Mouse (Mus musculus) intestine, postnatal 0 days (tissue): ENCODE measurements around the gene Sptbn4. TPM values are rescaled to one million over a fixed set of nuclear protein-coding genes. Genes with fewer than 3 reads are reported as not detected.

Experiments
- ATAC-seq: fragments of 200-750 bp; cut with Nextera tagmentation; 2 replicates; pipeline ENCODE4 v1.8.0; 2017; ENCODE audit warnings: mild to moderate bottlenecking, moderate TSS enrichment, moderate library complexity
- H3K27ac ChIP-seq: fragments of 300-500 bp; sonication (generic); 2 replicates; pipeline ENCODE4 v1.5.1; 2014; ENCODE audit warnings: mild to moderate bottlenecking, low read depth, low read length, moderate library complexity
- H3K27me3 ChIP-seq: fragments of 300-500 bp; sonication (generic); replicated peaks from 2 replicates; pipeline ENCODE4 v1.6.1; 2014; ENCODE audit warnings: low read length, mixed read lengths; ENCODE audit not compliant: control insufficient read depth, insufficient read depth
- H3K36me3 ChIP-seq: fragments of 300-500 bp; sonication (generic); 2 replicates; pipeline ENCODE4 v1.6.1; 2014; ENCODE audit warnings: mild to moderate bottlenecking, moderate library complexity; ENCODE audit not compliant: control insufficient read depth, insufficient read depth
- H3K4me1 ChIP-seq: fragments of 300-500 bp; sonication (generic); replicated peaks from 2 replicates; pipeline ENCODE4 v1.6.1; 2014; ENCODE audit warnings: antibody characterized with exemption, low read length, mixed read lengths; ENCODE audit not compliant: control insufficient read depth, insufficient read depth
- H3K4me2 ChIP-seq: fragments of 300-500 bp; sonication (generic); replicated peaks from 2 replicates; pipeline ENCODE4 v1.6.1; 2014; ENCODE audit warnings: low read depth, mild to moderate bottlenecking, moderate library complexity
- H3K4me3 ChIP-seq: fragments of 300-500 bp; sonication (generic); 2 replicates; pipeline ENCODE4 v1.5.1; 2014; ENCODE audit warnings: low read depth, low read length
- H3K9ac ChIP-seq: fragments of 300-500 bp; sonication (generic); 2 replicates; pipeline ENCODE4 v1.6.1; 2014; ENCODE audit warnings: mild to moderate bottlenecking, low read depth, low read length
- H3K9me3 ChIP-seq: fragments of 300-500 bp; sonication (generic); 2 replicates; pipeline ENCODE4 v1.6.1; 2016; ENCODE audit warnings: mixed run types; ENCODE audit not compliant: control insufficient read depth
- CTCF ChIP-seq: sonication (generic); IDR thresholded peaks from 2 replicates; pipeline ENCODE4 v1.5.1; 2016; ENCODE audit warnings: low read depth, mild to moderate bottlenecking, control low read depth, antibody characterized with exemption, moderate library complexity
- WGBS: fragments of 180-500 bp; shearing (Covaris S2); extraction: QIAGEN DNeasy Blood & Tissue Kit; methylation state at CpG from one replicate; pipeline ENCODE4 v1.1.7; 2014; 5-methylcytosine and 5-hydroxymethylcytosine counted together
- polyA plus RNA-seq: library from polyadenylated mRNA; unstranded; fragments of >200 nt; fragmentation: Nextera tagmentation; extraction: Ambion mirVana; gene quantifications from 2 replicates; pipeline ENCODE4 v1.2.1, GENCODE M21; 2015

Sptbn4 gene
- polyA plus RNA-seq, 1 experiment from 2014 or later, result 0.17 TPM

DNA sequence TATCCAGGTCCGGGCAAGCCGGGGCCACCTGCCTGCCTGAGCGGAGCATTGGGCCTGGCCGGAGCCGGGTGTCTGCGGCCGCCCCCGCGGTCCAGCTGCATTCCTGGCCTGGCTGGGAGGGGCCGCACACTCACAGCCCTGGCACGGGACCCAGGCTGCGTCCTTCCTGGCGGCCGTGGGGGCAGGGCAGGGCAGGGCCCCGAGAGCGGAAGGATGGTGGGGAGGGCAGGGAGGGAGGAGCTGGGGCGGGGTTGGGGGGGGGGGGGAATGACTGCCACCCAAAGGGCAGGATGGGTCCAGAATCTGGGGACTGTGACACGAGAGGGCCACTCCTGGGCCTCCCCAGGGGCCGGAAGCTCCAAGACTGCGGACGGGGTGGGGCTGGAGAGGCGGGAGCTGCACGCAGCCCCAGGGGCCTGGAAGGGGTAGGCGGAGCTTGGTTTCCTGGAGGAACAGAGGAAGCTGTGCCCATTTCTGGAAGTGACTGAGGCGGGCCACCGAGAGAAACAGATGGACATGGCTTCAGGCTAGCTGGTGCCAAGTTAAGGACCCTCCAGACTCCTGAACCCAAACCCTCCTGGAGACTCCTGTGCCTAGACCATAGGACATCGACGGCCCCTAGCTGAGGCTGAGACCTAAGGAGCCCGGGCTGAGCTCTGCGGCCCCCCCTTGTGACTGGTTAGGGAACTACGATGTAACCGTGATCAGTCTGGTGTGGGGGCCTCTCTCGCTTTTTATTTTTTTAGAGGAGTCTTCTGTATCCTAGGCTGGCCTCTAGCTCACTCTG, 43.2 kb upstream of the Sptbn4 start:
- Histone ChIP-seq H3K4me3 (peak overlapping the region; percentile 33), H3K27me3 (no peaks in the 10 kb centered on the region), H3K4me1 (0 out of 2 replicates have a peak, but pooled peaks cover 4% of the 10 kb centered on the region), H3K9ac (peak overlapping the region; percentile 47), H3K9me3 (no peaks in the 10 kb centered on the region), H3K36me3 (peaks cover 12% of the 10 kb centered on the region), H3K27ac (peak overlapping the region; percentile 93), H3K4me2 (peak overlapping the region; percentile 67)
- peak; percentile 83 for ATAC-seq
- WGBS, result under 1% methylated on average over 32 of the region's 33 CpGs
- peak; percentile 81 for TF ChIP-seq CTCF

DNA sequence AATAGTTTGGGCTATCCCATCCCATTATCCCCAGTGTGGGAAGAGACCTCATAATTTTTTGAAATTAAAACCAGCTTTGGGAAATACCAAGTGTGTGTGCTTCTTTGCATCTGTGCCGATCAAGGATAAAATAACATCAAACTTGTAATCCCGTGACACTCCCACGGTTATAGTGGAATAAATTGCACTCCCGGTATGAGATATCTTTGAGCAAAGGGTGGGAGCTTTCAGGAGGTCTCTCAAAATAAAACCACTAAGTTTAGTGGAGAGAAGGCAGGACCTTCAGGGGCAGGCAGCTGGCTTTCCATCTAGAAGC, 42.7 kb upstream of the Sptbn4 start:
- H3K36me3 ChIP-seq, result peaks cover 12% of the 10 kb centered on the region
- no peak for ATAC-seq
- H3K4me3 ChIP-seq, result peak overlapping the region; percentile 33
- H3K9ac ChIP-seq, result peak overlapping the region; percentile 47
- no peak for TF ChIP-seq CTCF
- H3K27me3 ChIP-seq, result no peaks in the 10 kb centered on the region
- peak overlapping the region; percentile 67 for H3K4me2 ChIP-seq
- H3K9me3 ChIP-seq, result no peaks in the 10 kb centered on the region
- WGBS, result 18% methylated on average over 4 of the region's 4 CpGs
- H3K4me1 ChIP-seq, result 0 out of 2 replicates have a peak, but pooled peaks cover 4% of the 10 kb centered on the region
- peak overlapping the region; percentile 93 for H3K27ac ChIP-seq

DNA sequence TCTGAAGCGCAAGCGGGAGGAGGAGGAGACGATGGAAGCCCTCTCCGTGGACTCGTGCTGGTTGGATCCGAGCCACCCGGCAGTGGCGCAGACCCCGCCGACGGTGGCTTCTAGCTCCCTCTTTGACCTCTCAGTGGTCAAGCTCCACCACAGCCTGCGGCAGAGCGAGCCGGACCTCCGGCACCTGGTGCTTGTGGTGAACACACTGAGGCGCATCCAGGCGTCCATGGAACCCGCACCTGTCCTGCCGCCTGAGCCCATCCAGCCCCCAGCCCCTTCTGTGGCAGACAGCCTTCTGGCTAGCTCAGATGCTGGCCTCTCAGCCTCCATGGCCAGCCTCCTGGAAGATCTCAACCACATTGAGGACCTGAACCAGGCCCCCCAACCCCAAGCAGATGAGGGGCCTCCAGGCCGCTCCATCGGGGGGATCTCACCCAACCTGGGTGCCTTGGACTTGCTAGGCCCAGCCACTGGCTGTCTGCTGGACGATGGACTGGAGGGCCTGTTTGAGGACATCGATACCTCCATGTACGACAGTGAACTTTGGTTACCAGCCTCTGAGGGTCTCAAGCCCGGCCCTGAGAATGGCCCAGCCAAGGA, 41.9 kb upstream of the Sptbn4 start:
- H3K9ac ChIP-seq, result no peak overlapping the region
- WGBS, result 89% methylated on average over 25 of the region's 25 CpGs

DNA sequence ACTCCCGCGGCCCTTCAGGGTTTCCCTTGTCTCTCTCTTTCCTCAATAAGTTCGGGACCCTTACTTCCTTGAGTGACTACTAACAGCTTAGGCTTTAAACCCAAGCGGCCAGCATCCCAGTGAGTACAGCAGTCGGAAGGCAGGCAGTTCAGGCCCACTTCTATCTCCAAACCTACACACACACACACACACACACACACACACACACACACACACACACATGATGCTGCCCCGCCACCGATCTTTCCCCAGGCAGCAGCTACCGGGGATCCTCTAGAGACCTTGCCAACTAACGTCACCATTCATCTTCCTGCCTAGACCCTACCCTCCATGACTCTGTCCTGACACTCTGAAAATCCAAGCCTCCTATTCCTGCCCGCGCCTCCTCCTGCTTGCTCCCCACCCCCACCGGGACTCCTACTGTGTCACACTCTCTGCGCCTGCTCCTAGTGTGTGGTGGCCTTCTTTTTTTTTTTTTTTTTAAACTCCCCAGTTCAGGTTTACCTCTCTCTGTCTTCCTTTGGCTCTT, 40.3 kb upstream of the Sptbn4 start:
- Histone ChIP-seq H3K4me3 (peak overlapping the region; percentile 88), H3K9ac (peak overlapping the region; percentile 91), H3K27me3 (no peaks in the 10 kb centered on the region), H3K36me3 (peaks cover 12% of the 10 kb centered on the region), H3K4me2 (peak overlapping the region; percentile 83), H3K27ac (peak overlapping the region; percentile 98), H3K4me1 (0 out of 2 replicates have a peak, but pooled peaks cover 4% of the 10 kb centered on the region), H3K9me3 (no peaks in the 10 kb centered on the region)
- TF ChIP-seq CTCF, result no peak
- WGBS, result under 1% methylated on average over 13 of the region's 13 CpGs
- ATAC-seq, result no peak

More for the DNA sequence above, 41.9 kb upstream of the Sptbn4 start:
- no peak overlapping the region for H3K4me3 ChIP-seq
- no peak for ATAC-seq
- H3K4me1 ChIP-seq, result 0 out of 2 replicates have a peak, but pooled peaks cover 4% of the 10 kb centered on the region
- no peaks in the 10 kb centered on the region for H3K9me3 ChIP-seq
- peak overlapping the region; percentile 93; the same call in 1 of the 2 replicates for H3K27ac ChIP-seq
- peaks cover 12% of the 10 kb centered on the region for H3K36me3 ChIP-seq
- H3K27me3 ChIP-seq, result no peaks in the 10 kb centered on the region
- no peak for TF ChIP-seq CTCF
- H3K4me2 ChIP-seq, result no peak overlapping the region

DNA sequence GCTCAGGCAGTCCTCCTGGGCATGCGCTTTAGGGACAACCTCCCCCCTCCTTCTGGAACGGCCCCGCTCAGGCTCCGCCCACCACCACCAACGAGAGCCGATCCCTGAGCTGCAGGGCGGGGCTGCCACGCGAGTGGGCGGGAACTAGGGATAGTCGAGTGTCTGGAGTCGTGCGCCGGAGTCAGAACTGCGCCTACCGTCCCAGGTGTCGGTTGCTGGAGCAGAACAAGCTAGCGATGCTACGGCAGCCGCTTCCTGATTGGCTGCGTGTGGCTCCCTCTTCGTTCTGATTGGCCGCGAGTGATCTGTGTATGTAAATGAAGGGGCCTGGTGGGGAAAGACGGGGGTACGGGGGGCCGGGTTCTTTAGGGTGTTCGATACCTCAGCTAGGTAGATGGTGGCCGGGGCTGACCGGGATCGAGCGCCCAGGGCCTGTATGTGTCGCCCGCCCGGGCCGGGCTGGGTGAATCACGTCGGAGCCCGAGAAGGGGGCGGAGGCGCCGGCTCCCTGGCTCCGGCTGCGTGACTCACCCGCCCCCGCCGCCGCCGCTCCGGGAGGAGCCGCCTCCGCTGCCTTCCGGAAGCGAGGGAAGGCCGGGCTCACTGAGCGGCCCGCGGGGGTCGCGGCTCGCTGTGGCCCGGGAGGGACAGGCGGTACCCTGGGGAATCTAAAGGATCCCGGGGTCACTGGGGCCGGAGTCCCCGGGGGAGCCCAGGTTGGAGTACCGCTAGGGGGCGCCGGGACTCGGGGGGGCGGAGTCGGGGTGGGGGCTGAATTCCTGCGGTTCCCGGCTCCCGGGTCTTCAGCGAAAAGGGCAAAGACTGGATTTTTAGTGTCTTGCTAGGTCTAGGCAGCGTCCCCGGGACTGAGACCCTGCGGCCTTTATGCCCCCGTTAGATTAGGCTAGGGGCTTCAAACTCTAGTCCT, 39.5 kb upstream of the Sptbn4 start, which contains the start of gene Sertad1:
Sertad1 (plus strand) TSS at position 141 of the 928 bp plus-strand sequence.
- ATAC-seq, result peak; percentile 91
- peak within 1 kb of the TSS; percentile 91 for H3K9ac ChIP-seq
- H3K4me2 ChIP-seq, result peak within 1 kb of the TSS; percentile 83
- peak within 1 kb of the TSS; percentile 98 for H3K27ac ChIP-seq
- no peaks in the 10 kb centered on the region for H3K9me3 ChIP-seq
- peak; percentile 69 for TF ChIP-seq CTCF
- peak within 1 kb of the TSS; percentile 88 for H3K4me3 ChIP-seq
- no peaks in the 10 kb centered on the region for H3K27me3 ChIP-seq
- WGBS, result under 1% methylated on average over 80 of the region's 80 CpGs
- 0 out of 2 replicates have a peak, but pooled peaks cover 3% of the 10 kb centered on the region for H3K4me1 ChIP-seq
- H3K36me3 ChIP-seq, result peaks cover 12% of the 10 kb centered on the region
